Mouse (Mus musculus) stomach, postnatal 0 days (tissue): ENCODE measurements at regions not wholly inside any gene's neighbourhood (a gene's known extent, or its start where the extent isn't known, plus 50 kb on each side); places are given as distances from the start of the nearest gene placed in this dataset.

Experiments used
- CTCF ChIP-seq: IDR thresholded peaks from 2 replicates; pipeline ENCODE4 v1.5.1; 2016; ENCODE audit warnings: antibody characterized with exemption, low read depth, mild to moderate bottlenecking, moderate library complexity
- EP300 ChIP-seq: optimal IDR thresholded peaks from 2 replicates; pipeline ENCODE3; 2016; ENCODE audit warnings: antibody characterized with exemption

- TF ChIP-seq EP300 (no peak), CTCF (no peak)
These were observed 441.9 kb upstream of the Fam19a5 start for GRCm38 (mm10) chr15:87102211-87102610.
